Mouse (Mus musculus) limb, embryonic 10.5 days (tissue): Measurements from ENCODE around the gene Sox5. TPM values are rescaled to one million over a fixed set of nuclear protein-coding genes. Genes with fewer than 3 reads are reported as not detected.
A peak's percentile ranks its signal among the peaks of the same experiment; 100 is the strongest.
"Not testable (repeated sequence)": the region's sequence is repeated elsewhere in the genome, so short reads cannot be mapped to it uniquely, and the experiment has no call there.

Experiments
- DNase-seq: peaks from one replicate; pipeline ENCODE4 v3.0.0-alpha.2; 2017; ENCODE audit warnings: low spot score
- H3K27ac ChIP-seq: fragments of 300-500 bp; sonication (generic); 2 replicates; pipeline ENCODE4 v1.5.1; 2016; ENCODE audit warnings: mild to moderate bottlenecking
- H3K27me3 ChIP-seq: fragments of 300-500 bp; sonication (generic); 2 replicates; pipeline ENCODE4 v1.6.1; 2016; ENCODE audit warnings: low read depth, mild to moderate bottlenecking; ENCODE audit not compliant: poor library complexity, severe bottlenecking
- H3K36me3 ChIP-seq: fragments of 300-500 bp; sonication (generic); 2 replicates; pipeline ENCODE4 v1.6.1; 2016; ENCODE audit warnings: mild to moderate bottlenecking, moderate library complexity
- H3K4me1 ChIP-seq: fragments of 300-500 bp; sonication (generic); 2 replicates; pipeline ENCODE4 v1.6.1; 2016
- H3K4me3 ChIP-seq: fragments of 300-500 bp; sonication (generic); 2 replicates; pipeline ENCODE4 v1.5.1; 2016; ENCODE audit warnings: mild to moderate bottlenecking, moderate library complexity
- H3K9me3 ChIP-seq: fragments of 300-500 bp; sonication (generic); replicated peaks from 2 replicates; pipeline ENCODE4 v1.6.1; 2016; ENCODE audit warnings: mild to moderate bottlenecking
- WGBS: fragments of 180-500 bp; shearing (Covaris S2); methylation state at CpG from one replicate; pipeline ENCODE4 v1.1.7; 2016; 5-methylcytosine and 5-hydroxymethylcytosine counted together
- polyA plus RNA-seq: library from polyadenylated mRNA; unstranded; fragments of >200 nt; fragmentation: Nextera tagmentation; extraction: Ambion mirVana; gene quantifications from 2 replicates; pipeline ENCODE4 v1.2.1, GENCODE M21; 2016

The Sox5 gene
- polyA plus RNA-seq, 1 experiment from 2014 or later, result 60.8 TPM

DNA sequence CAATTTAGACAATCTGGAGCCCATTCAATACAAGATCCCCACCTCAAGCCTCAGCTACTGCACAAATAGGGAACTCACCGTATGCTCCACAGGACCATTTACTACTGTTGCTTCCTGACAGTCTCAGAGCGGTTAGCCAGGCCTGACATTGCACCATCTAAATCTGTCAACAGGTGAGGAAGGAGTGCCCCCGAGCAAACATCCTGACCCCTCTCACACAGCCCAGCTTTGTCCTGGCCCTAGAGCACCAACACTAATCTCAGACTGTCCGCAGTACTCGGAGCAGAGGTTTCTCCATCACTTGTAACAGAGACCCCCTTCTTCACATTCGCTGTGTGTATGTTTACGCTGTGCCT lies 482.3 kb downstream of the Sox5 start:
- Histone ChIP-seq H3K36me3 (no peaks in the 10 kb centered on the region), H3K4me3 (no peak overlapping the region), H3K4me1 (peaks cover 33% of the 10 kb centered on the region), H3K27ac (peak overlapping the region; percentile 69), H3K27me3 (no peaks in the 10 kb centered on the region), H3K9me3 (peaks cover 4% of the 10 kb centered on the region; the same call in 1 of the 2 replicates)
- DNase-seq, result peak; percentile 63
- 25% methylated on average over 7 of the region's 7 CpGs for WGBS

DNA sequence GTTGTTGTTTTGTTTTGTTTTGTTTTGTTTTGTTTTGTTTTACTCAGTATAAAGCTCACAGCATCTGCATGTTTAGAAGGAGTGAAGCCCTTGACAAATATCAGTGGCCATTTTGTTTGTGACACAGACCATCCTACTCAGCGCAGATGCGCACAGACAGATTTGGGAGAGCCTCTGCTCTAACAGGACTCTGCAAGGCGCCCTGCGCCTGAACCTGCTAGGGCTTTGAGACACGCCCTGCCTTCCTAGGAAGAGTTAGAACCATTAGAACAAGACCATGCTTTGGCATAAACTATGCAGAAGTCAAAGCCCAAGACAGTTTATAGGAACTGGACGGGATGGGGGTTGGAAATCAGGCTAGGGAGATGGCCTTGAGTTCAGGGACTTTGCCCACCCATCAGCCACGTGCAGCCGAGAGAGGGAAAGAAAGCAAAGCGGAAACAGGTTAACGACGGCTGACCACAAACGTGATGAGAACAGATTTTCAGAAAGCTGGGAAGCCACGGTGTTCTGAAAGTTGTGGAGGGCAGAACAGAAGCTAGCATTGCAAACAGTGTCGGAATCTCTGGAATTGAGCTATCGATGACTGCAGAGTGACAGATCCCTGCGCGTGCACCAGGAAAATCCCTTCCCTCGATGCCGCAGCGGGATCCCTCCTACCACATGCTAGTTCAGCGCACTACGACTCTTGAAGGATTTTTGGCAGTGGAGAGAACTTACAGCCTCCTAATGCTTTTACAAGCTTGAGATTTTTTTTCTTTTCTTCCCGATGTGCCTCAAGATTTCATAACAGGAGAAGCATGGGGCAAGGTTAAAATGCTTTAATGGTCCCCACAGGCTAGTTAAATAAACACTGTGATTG lies 482.9 kb downstream of the Sox5 start:
- peak; percentile 55 for DNase-seq
- peaks cover 33% of the 10 kb centered on the region for H3K4me1 ChIP-seq
- no peaks in the 10 kb centered on the region for H3K36me3 ChIP-seq
- 54% methylated on average over 23 of the region's 23 CpGs for WGBS
- H3K4me3 ChIP-seq, result no peak overlapping the region
- H3K27ac ChIP-seq, result peak overlapping the region; percentile 69
- no peaks in the 10 kb centered on the region for H3K27me3 ChIP-seq
- peaks cover 4% of the 10 kb centered on the region; the same call in 1 of the 2 replicates for H3K9me3 ChIP-seq

DNA sequence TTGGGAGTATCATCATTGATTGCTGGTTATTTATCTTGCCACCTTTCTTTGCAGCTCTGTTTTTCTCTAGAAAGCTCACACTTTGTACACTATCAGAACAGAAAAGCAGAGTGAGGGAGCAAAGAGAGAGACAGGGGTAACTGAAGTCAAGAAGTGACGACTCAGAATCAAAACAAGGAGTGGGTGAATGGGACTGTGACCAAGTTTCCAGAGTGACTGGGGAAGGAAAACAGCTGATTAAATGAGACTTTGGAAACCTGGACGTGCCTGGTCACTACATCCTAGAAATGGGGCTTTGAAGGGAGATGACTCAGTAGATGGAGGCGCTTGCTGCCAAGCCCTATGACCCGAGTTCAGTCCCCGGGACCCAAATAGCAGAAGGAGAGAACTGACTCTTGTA lies 483.9 kb downstream of the Sox5 start:
- Histone ChIP-seq H3K36me3 (no peaks in the 10 kb centered on the region), H3K27ac (no peak overlapping the region), H3K9me3 (peaks cover 4% of the 10 kb centered on the region; the same call in 1 of the 2 replicates), H3K4me3 (no peak overlapping the region), H3K27me3 (no peaks in the 10 kb centered on the region), H3K4me1 (peaks cover 33% of the 10 kb centered on the region)
- DNase-seq, result no peak
- WGBS, result 86% methylated on average over 5 of the region's 5 CpGs

DNA sequence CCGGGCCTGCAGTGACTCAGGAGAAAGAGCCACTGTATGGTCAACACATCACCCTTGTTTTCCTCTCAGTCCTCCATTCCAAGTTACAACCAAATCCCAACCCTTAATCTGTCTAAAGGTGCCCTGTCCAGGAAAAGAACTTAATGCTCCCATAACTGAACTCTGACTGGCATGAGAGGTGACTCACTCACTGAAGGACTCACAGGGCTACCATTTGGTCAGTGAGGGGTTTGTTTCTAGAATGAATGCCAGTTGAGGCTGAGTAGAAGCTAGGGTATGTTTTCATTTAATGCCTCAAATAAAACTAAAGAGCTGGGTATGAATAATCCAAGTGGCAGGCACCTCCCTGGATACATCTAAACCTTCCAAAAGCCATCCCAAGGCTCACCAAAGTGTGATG lies 484.6 kb downstream of the Sox5 start:
- DNase-seq, result no peak
- H3K4me3 ChIP-seq, result no peak overlapping the region
- no peak overlapping the region for H3K27ac ChIP-seq
- peaks cover 33% of the 10 kb centered on the region for H3K4me1 ChIP-seq
- no peaks in the 10 kb centered on the region for H3K36me3 ChIP-seq
- no peaks in the 10 kb centered on the region; the same call in 1 of the 2 replicates for H3K27me3 ChIP-seq
- H3K9me3 ChIP-seq, result peaks cover 4% of the 10 kb centered on the region; the same call in 1 of the 2 replicates
- WGBS, result 85% methylated on average over 1 of the region's 1 CpGs

DNA sequence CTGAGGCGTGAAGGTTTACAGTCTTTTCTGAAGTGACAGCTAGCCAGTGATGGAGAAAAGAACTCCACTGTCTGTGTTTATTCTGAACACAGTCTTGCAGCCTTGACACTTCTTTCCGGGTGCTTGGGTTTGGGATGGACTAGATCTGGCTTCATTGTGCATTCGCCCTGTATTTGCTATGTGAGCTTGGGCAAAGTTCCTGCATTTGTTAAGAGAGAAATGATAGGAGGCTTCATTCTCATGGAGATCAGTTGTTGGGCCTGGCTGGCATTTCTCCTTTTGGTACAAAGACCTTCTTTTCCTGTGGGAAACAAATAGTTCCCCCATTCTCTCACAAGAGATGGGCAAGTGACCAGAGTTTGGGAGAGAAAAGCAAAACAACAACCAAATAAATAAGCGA lies 490.3 kb downstream of the Sox5 start:
- Histone ChIP-seq H3K4me3 (no peak overlapping the region), H3K4me1 (peaks cover 6% of the 10 kb centered on the region), H3K36me3 (no peaks in the 10 kb centered on the region), H3K27ac (no peak overlapping the region), H3K9me3 (peaks cover 4% of the 10 kb centered on the region; the same call in 1 of the 2 replicates), H3K27me3 (no peaks in the 10 kb centered on the region; the same call in 1 of the 2 replicates)
- WGBS, result 90% methylated on average over 4 of the region's 4 CpGs
- no peak for DNase-seq

DNA sequence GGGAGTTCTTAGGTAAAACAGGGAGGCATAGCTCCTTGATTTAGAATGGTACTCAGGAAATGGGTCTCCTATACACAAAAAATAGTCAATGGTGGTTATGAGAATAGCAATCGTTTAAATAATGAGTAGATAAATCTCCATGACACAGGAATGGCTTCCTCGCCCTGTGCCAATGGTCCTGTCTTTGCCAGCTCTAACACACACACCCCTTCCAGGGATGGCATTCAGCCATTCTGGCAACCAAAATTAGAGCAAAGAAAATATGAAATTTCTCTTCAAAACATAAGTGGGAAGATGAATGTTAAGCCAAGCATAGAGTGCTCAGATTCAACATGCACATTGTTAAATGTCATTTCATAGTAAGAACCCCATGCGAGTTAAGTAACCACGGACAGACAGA lies 495.7 kb downstream of the Sox5 start:
- 90% methylated on average over 4 of the region's 4 CpGs for WGBS
- DNase-seq, result no peak
- Histone ChIP-seq H3K9me3 (no peaks in the 10 kb centered on the region), H3K27me3 (no peaks in the 10 kb centered on the region), H3K36me3 (no peaks in the 10 kb centered on the region), H3K27ac (no peak overlapping the region), H3K4me1 (peaks cover 19% of the 10 kb centered on the region), H3K4me3 (no peak overlapping the region)

DNA sequence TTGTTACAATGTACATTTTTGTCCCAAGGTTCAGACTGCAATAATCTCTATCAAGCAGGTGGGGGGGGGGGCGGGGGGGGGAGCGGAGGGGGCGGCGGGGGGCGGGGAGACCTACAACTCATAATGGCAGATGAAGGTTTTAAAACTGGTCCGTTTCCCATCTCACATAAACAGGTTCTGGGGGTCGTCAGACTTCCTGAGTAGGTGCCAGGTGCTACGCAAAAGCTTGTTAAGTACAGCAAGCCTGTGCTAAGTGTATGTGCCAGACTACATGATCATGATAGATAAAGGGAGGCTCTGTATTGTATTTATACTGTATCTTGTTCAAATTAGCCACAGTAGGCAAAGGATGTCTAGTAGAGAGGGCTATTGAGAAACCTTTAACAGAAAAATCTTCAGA lies 498.6 kb downstream of the Sox5 start:
- H3K9me3 ChIP-seq, result no peaks in the 10 kb centered on the region
- WGBS, result 55% methylated on average over 8 of the region's 8 CpGs

DNA sequence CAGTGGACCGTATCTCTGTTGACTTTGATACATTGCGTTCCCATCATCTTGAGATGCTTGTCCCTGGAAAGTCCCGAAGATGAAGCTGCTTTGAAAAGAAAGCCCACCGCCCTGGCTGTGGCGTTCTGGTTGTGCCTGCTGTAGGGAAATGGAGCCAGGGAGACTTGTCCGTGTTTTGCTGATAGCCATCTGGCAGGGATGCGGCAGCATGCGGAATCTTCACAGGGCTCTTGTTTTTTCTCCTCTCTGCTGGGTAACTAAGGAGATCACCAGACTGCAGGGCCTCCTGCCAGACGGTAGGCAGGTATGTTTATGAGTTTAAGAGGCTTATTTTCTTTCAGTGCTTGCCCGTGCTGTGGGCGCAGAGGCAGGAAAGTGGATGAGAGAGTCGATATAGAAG lies 499.0 kb downstream of the Sox5 start:
- no peak for DNase-seq
- 78% methylated on average over 12 of the region's 12 CpGs for WGBS

More for the DNA sequence above, 498.6 kb downstream of the Sox5 start:
- peaks cover 13% of the 10 kb centered on the region; the same call in 1 of the 2 replicates for H3K4me1 ChIP-seq
- no peaks in the 10 kb centered on the region for H3K36me3 ChIP-seq
- H3K27ac ChIP-seq, result no peak overlapping the region
- H3K4me3 ChIP-seq, result no peak overlapping the region
- no peak for DNase-seq
- no peaks in the 10 kb centered on the region for H3K27me3 ChIP-seq

DNA sequence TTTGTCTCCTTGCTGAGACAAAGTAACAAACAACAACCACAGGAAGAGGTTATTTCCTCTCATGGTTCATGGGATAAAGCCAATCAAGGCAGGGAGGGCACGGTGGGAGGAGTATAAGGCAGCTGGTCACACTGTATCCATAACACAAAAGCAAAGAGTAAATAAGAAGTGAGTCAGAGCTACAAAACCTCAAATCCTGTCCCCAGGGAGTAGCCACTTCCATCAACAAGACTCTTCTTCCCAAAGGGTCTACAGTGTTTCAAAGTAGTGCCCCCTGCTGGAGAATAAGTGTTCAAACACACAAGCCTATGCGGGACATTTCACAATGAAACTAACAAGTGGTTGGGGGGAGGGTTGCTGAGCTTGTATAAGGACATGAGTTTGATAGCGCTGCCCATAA lies 500.1 kb downstream of the Sox5 start:
- H3K4me1 ChIP-seq, result peaks cover 13% of the 10 kb centered on the region; the same call in 1 of the 2 replicates
- H3K27me3 ChIP-seq, result no peaks in the 10 kb centered on the region
- DNase-seq, result no peak
- no peaks in the 10 kb centered on the region for H3K36me3 ChIP-seq
- H3K27ac ChIP-seq, result no peak overlapping the region
- no peak overlapping the region for H3K4me3 ChIP-seq
- WGBS, result 89% methylated on average over 3 of the region's 3 CpGs
- H3K9me3 ChIP-seq, result no peaks in the 10 kb centered on the region

More for the DNA sequence above, 499.0 kb downstream of the Sox5 start:
- no peak overlapping the region for H3K27ac ChIP-seq
- H3K4me3 ChIP-seq, result no peak overlapping the region
- H3K27me3 ChIP-seq, result no peaks in the 10 kb centered on the region
- no peaks in the 10 kb centered on the region for H3K36me3 ChIP-seq
- peaks cover 13% of the 10 kb centered on the region; the same call in 1 of the 2 replicates for H3K4me1 ChIP-seq
- H3K9me3 ChIP-seq, result no peaks in the 10 kb centered on the region

DNA sequence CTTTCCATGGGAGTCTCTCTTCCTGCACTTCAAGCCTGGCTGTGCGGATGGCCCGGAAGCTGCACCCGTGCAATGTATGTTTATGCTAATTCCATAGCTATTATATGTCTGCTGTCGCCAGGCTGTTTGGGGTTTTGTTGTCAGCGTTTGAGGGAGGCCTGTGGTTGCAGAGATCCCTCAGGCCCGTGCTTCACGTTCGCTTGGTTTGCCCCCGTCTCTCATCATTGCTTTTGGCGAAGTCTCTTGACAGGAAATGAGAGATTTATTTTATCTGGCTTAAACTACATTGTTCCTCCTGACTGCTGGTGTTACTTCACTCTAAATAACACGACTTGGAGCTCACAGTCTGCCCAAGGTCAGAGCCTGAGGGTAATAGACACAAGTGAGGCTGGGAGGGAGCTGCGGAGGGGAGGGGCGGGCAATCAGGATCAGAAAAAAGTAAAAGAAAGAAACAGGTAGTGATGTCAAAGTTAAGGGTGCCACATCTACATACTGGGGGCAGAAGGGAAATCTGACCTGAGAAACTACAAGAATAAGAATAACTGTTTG lies 503.2 kb downstream of the Sox5 start:
- DNase-seq, result no peak
- H3K4me3 ChIP-seq, result no peak overlapping the region
- WGBS, result 83% methylated on average over 13 of the region's 13 CpGs
- no peaks in the 10 kb centered on the region for H3K27me3 ChIP-seq
- no peaks in the 10 kb centered on the region for H3K36me3 ChIP-seq
- no peaks in the 10 kb centered on the region for H3K9me3 ChIP-seq
- H3K27ac ChIP-seq, result no peak overlapping the region
- H3K4me1 ChIP-seq, result peaks cover 9% of the 10 kb centered on the region

DNA sequence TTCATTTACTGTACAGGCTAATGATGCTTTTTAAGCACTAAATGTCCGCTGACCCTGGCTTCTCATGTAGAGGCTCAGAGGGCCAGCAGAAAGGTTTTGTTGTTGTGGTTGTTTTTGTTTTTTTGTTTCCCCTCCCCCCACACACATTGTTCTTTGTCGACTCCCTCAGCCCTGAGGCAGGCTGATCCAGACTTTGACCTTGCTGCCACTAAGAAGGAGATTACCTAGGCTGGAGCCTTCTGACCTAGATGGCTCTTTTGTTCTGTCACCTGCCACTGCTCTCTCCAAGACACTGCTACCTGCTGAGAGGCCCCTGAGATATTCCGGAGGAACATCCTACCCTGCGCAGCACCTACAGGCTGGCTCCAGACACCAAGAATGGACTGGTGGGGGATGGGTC lies 508.4 kb downstream of the Sox5 start:
- not testable (repeated sequence) for H3K9me3 ChIP-seq, H3K36me3 ChIP-seq, DNase-seq, H3K27me3 ChIP-seq, H3K4me3 ChIP-seq
- H3K27ac ChIP-seq, result peak overlapping the region; percentile 70
- peaks cover 17% of the 10 kb centered on the region for H3K4me1 ChIP-seq
- WGBS, result 45% methylated on average over 4 of the region's 4 CpGs

DNA sequence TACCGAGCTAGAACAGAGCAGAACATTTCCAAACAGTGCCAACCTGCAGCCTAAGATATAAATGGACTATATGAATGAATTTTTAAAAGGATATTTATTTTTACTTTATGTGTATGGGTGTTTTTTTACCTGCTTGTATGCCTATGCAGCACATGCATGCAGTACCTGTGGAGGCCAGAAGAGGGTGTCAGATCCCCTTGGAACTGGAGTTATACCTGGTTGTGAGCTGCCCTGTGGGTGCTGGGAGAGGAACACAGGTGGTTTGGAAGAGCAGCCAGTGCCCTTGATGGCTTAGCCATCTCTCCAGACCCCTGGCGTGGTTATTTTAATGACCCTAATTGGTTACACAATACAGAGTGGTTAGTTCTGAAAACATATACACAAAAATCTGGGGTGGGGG lies 510.5 kb downstream of the Sox5 start:
- no peaks in the 10 kb centered on the region for H3K9me3 ChIP-seq
- DNase-seq, result no peak
- no peak overlapping the region for H3K4me3 ChIP-seq
- H3K4me1 ChIP-seq, result peaks cover 17% of the 10 kb centered on the region
- H3K27ac ChIP-seq, result no peak overlapping the region
- 88% methylated on average over 2 of the region's 2 CpGs for WGBS
- H3K27me3 ChIP-seq, result no peaks in the 10 kb centered on the region
- H3K36me3 ChIP-seq, result no peaks in the 10 kb centered on the region

DNA sequence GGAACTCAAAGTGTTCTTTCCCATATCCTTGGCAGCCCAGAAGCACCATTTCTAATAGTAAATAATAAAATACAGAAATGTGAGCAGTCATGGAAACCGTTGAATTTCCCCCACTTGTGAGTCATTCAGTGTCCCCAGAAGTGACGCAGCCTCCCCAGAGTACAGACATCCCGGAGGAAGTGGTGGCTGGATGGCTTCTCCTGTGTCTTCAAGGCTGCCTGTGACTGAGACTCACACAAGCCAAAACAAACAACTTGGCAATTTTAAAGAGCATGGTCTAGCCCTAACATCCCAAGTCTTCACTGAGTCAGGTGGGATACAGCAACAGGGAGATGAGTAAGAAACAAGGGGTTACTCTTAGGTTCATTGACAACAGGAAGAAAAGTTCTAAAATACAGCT lies 511.5 kb downstream of the Sox5 start:
- DNase-seq, result no peak
- Histone ChIP-seq H3K4me3 (no peak overlapping the region), H3K27me3 (no peaks in the 10 kb centered on the region), H3K27ac (no peak overlapping the region), H3K4me1 (peaks cover 24% of the 10 kb centered on the region), H3K36me3 (no peaks in the 10 kb centered on the region), H3K9me3 (no peaks in the 10 kb centered on the region)
- WGBS, result 84% methylated on average over 3 of the region's 3 CpGs
